Mouse (Mus musculus): ENCODE measurements around the gene Glcci1. TPM values are rescaled to one million over a fixed set of nuclear protein-coding genes. Genes with fewer than 3 reads are reported as not detected.
A peak's percentile ranks its signal among the peaks of the same experiment; 100 is the strongest.

Glcci1 gene
- polyA plus RNA-seq, 1 experiment = 13.4 TPM

GRCm38 (mm10) chr6:8640863-8641262, 131.5 kb downstream of the Glcci1 start:
- DNase-seq (ENCODE audit: extremely low spot score in 1 of 2, low spot score in 1 of 2) = no peak

GRCm38 (mm10) chr6:8644703-8645102, 135.3 kb downstream of the Glcci1 start:
- DNase-seq (ENCODE audit: extremely low spot score in 1 of 2, low spot score in 1 of 2) = peak; percentile 63 to 76

GRCm38 (mm10) chr6:8645708-8646107, 136.3 kb downstream of the Glcci1 start:
- DNase-seq (ENCODE audit: extremely low spot score in 1 of 2, low spot score in 1 of 2) = peak; percentile 40 to 53

Data from frontal cortex, adult 2 months (tissue).